Mouse (Mus musculus) mouse embryonic stem cell (cell line): ENCODE results near the gene Gltpd2.
"Not testable (repeated sequence)": the region's sequence is repeated elsewhere in the genome, so short reads cannot be mapped to it uniquely, and the experiment has no call there.

ENCODE experiments used
- in situ Hi-C, 2 experiments: fragments of 300-500 bp; cut with MboI; formaldehyde crosslinking; loops; 1 replicate in 1 of 2; 3 replicates in 1 of 2; pipeline ENCODE4 v1.14.3; 2019 to 2020; ENCODE audit warnings: low sequenced_read_pairs in 2 of 2, low pct_unique_long_range_greater_than_20kb in 1 of 2, mixed read lengths in 1 of 2; ENCODE audit not compliant: unreplicated experiment in 1 of 2

Gltpd2 gene

GRCm38 (mm10) chr11:70518923-70519322, at the start of gene Gltpd2:
Gene Gltpd2 (plus strand): TSS chr11:70519196.
- in situ Hi-C loops: no loop called here

GRCm38 (mm10) chr11:70469764-70470163, 49.2 kb upstream of the Gltpd2 start:
- in situ Hi-C loops: no loop called here

- in situ Hi-C loops: no loop called here
Observed at GRCm38 (mm10) chr11:70472716-70473115, 46.3 kb upstream of the Gltpd2 start.

GRCm38 (mm10) chr11:70473291-70473690, 45.7 kb upstream of the Gltpd2 start:
- in situ Hi-C loops: not testable (repeated sequence)

- in situ Hi-C loops: no loop called here
Observed at GRCm38 (mm10) chr11:70474872-70475534, 44.0 kb upstream of the Gltpd2 start.

GRCm38 (mm10) chr11:70485498-70485897, 33.5 kb upstream of the Gltpd2 start:
- in situ Hi-C loops: no loop called here

- in situ Hi-C loops: no loop called here
Observed at GRCm38 (mm10) chr11:70487816-70488215, 31.2 kb upstream of the Gltpd2 start.

GRCm38 (mm10) chr11:70489138-70489537, 29.9 kb upstream of the Gltpd2 start:
- in situ Hi-C loops: no loop called here

- in situ Hi-C loops: no loop called here
Observed at GRCm38 (mm10) chr11:70489684-70490083, 29.3 kb upstream of the Gltpd2 start.

- in situ Hi-C loops: loop anchor here (5.0 to 10.0 kb wide), 3 partner anchors 83 to 255 kb away; partner anchors contain the start of gene Alox12e (in 1 of the 2)
Observed at GRCm38 (mm10) chr11:70499566-70500475, 19.2 kb upstream of the Gltpd2 start.

- in situ Hi-C loops: loop anchor here (5.0 to 10.0 kb wide), 3 partner anchors 83 to 254 kb away; partner anchors contain the start of gene Alox12e (in 1 of the 2)
Observed at GRCm38 (mm10) chr11:70500476-70500812, 18.6 kb upstream of the Gltpd2 start.

- in situ Hi-C loops: loop anchor here (5.0 to 10.0 kb wide), 3 partner anchors 85 to 253 kb away; partner anchors contain the start of gene Alox12e (in 1 of the 2)
Observed at GRCm38 (mm10) chr11:70502018-70502417, 17.0 kb upstream of the Gltpd2 start.

GRCm38 (mm10) chr11:70504970-70505369, 14.0 kb upstream of the Gltpd2 start, which contains the start of gene Tm4sf5:
Gene Tm4sf5 (plus strand): TSS chr11:70505244.
- in situ Hi-C loops: loop anchor here (5.0 to 10.0 kb wide), 3 partner anchors 88 to 250 kb away; partner anchors contain the start of gene Alox12e (in 1 of the 2)

- in situ Hi-C loops: loop anchor here in 1 of 2 experiments (10.0 kb wide), 2 partner anchors 182 to 248 kb away; partner anchors contain the start of gene Alox12e
Observed at GRCm38 (mm10) chr11:70506385-70506784, 12.6 kb upstream of the Gltpd2 start.

GRCm38 (mm10) chr11:70506962-70507515, 12.0 kb upstream of the Gltpd2 start:
- in situ Hi-C loops: loop anchor here in 1 of 2 experiments (10.0 kb wide), 2 partner anchors 182 to 248 kb away; partner anchors contain the start of gene Alox12e

- in situ Hi-C loops: loop anchor here in 1 of 2 experiments (10.0 kb wide), 2 partner anchors 185 to 245 kb away; partner anchors contain the start of gene Alox12e
Observed at GRCm38 (mm10) chr11:70509753-70510564, 9.0 kb upstream of the Gltpd2 start.

- in situ Hi-C loops: no loop called here
Observed at GRCm38 (mm10) chr11:70511242-70511641, 7.8 kb upstream of the Gltpd2 start.

GRCm38 (mm10) chr11:70511825-70512224, 7.2 kb upstream of the Gltpd2 start:
- in situ Hi-C loops: no loop called here
